Mouse (Mus musculus) left cerebral cortex, postnatal 10 days (tissue): ENCODE data around the gene Itpr2. TPM values are rescaled to one million over a fixed set of nuclear protein-coding genes. Genes with fewer than 3 reads are reported as not detected.

Experiments
- DNase-seq, 2 experiments: peaks; one replicate each; pipeline ENCODE4 v3.0.0; 2021 to 2022; ENCODE audit warnings: low spot score in 2 of 2, mixed read lengths in 1 of 2; ENCODE audit errors: extremely low spot score in 1 of 2
- intact Hi-C: fragments of 180-260 bp; cut with DNase I; formaldehyde crosslinking; loops from one replicate; pipeline ENCODE4 v1.15.1; 2025
- total RNA-seq, 2 experiments: library from RNA; stranded (reverse); gene quantifications; 2 replicates each; pipeline ENCODE4 v1.2.3; 2021

The Itpr2 gene
- total RNA-seq, 2 experiments from 2014 or later, result 17.0 to 19.3 TPM

- intact Hi-C loops, result no loop called here
- no peak for DNase-seq
These were observed 199.4 kb downstream of the Itpr2 start for GRCm38 (mm10) chr6:146302574-146303130.

- DNase-seq, result no peak
- intact Hi-C loops, result no loop called here
These were observed 199.9 kb downstream of the Itpr2 start for GRCm38 (mm10) chr6:146302101-146302500.

- intact Hi-C loops, result no loop called here
- no peak for DNase-seq
These were observed 201.1 kb downstream of the Itpr2 start for GRCm38 (mm10) chr6:146300961-146301360.

GRCm38 (mm10) chr6:146298712-146299111, 203.3 kb downstream of the Itpr2 start:
- no peak for DNase-seq
- intact Hi-C loops, result no loop called here

GRCm38 (mm10) chr6:146291036-146291435, 211.0 kb downstream of the Itpr2 start:
- DNase-seq, result no peak

GRCm38 (mm10) chr6:146289801-146290200, 212.2 kb downstream of the Itpr2 start:
- intact Hi-C loops, result no loop called here
- no peak for DNase-seq

More at GRCm38 (mm10) chr6:146291036-146291435, 211.0 kb downstream of the Itpr2 start:
- intact Hi-C loops, result no loop called here

GRCm38 (mm10) chr6:146288266-146288665, 213.8 kb downstream of the Itpr2 start:
- no peak for DNase-seq
- intact Hi-C loops, result no loop called here

GRCm38 (mm10) chr6:146284921-146285565, 217.0 kb downstream of the Itpr2 start:
- DNase-seq, result no peak
- intact Hi-C loops, result loop anchor here (5.0 kb wide), 1 partner anchor 117 kb away; no protein-coding TSS in a partner anchor

GRCm38 (mm10) chr6:146283981-146284380, 218.0 kb downstream of the Itpr2 start:
- no peak for DNase-seq
- intact Hi-C loops, result loop anchor here (5.0 kb wide), 1 partner anchor 118 kb away; no protein-coding TSS in a partner anchor

GRCm38 (mm10) chr6:146282061-146282659, 219.9 kb downstream of the Itpr2 start:
- peak in 1 of 2 experiments; percentile 80 for DNase-seq
- intact Hi-C loops, result loop anchor here (5.0 kb wide), 1 partner anchor 120 kb away; no protein-coding TSS in a partner anchor

GRCm38 (mm10) chr6:146281176-146281899, 220.7 kb downstream of the Itpr2 start:
- DNase-seq, result peak in 1 of 2 experiments; percentile 63
- intact Hi-C loops, result loop anchor here (5.0 kb wide), 1 partner anchor 121 kb away; no protein-coding TSS in a partner anchor

GRCm38 (mm10) chr6:146273256-146273655, 228.8 kb downstream of the Itpr2 start:
- intact Hi-C loops, result loop anchor here (5.0 to 10.0 kb wide), 2 partner anchors 411 to 908 kb away; no protein-coding TSS in a partner anchor
- no peak for DNase-seq

GRCm38 (mm10) chr6:146272253-146273036, 229.6 kb downstream of the Itpr2 start:
- intact Hi-C loops, result loop anchor here (5.0 to 10.0 kb wide), 2 partner anchors 410 to 908 kb away; no protein-coding TSS in a partner anchor
- peak; percentile 44 to 49 for DNase-seq

GRCm38 (mm10) chr6:146270776-146271533, 231.1 kb downstream of the Itpr2 start:
- peak; percentile 30 to 79 for DNase-seq
- intact Hi-C loops, result loop anchor here (5.0 to 10.0 kb wide), 2 partner anchors 409 to 906 kb away; no protein-coding TSS in a partner anchor

- intact Hi-C loops, result loop anchor here (5.0 to 10.0 kb wide), 2 partner anchors 408 to 905 kb away; no protein-coding TSS in a partner anchor
- DNase-seq, result peak; percentile 34 to 44
These were observed 231.9 kb downstream of the Itpr2 start for GRCm38 (mm10) chr6:146270162-146270561.

- DNase-seq, result no peak
- intact Hi-C loops, result no loop called here
These were observed 232.7 kb downstream of the Itpr2 start for GRCm38 (mm10) chr6:146269291-146269690.

GRCm38 (mm10) chr6:146260674-146261376, 241.2 kb downstream of the Itpr2 start:
- intact Hi-C loops, result no loop called here
- DNase-seq, result no peak
